Mouse (Mus musculus): ENCODE results near the gene Abcf3. TPM values are rescaled to one million over a fixed set of nuclear protein-coding genes. Genes with fewer than 3 reads are reported as not detected.

The Abcf3 gene
- polyA plus RNA-seq, 1 experiment from 2014 or later: 60.0 TPM

GRCm38 (mm10) chr16:20529375-20529774 is 19.0 kb upstream of the Abcf3 start:
- no peak for ATAC-seq (ENCODE audit: insufficient number of reproducible peaks, low FRiP score, low TSS enrichment, low read depth)
- Histone ChIP-seq H3K27me3 (no peaks in the 10 kb centered on the region), H3K4me2 (no peak overlapping the region), H3K4me3 (no peak overlapping the region), H3K27ac (no peak overlapping the region), H3K9me3 (no peaks in the 10 kb centered on the region), H3K4me1 (no peaks in the 10 kb centered on the region), H3K36me3 (peaks cover 88% of the 10 kb centered on the region), H3K9ac (no peak overlapping the region)
- 77% methylated on average over 1 of the region's 1 CpGs for WGBS

DNA sequence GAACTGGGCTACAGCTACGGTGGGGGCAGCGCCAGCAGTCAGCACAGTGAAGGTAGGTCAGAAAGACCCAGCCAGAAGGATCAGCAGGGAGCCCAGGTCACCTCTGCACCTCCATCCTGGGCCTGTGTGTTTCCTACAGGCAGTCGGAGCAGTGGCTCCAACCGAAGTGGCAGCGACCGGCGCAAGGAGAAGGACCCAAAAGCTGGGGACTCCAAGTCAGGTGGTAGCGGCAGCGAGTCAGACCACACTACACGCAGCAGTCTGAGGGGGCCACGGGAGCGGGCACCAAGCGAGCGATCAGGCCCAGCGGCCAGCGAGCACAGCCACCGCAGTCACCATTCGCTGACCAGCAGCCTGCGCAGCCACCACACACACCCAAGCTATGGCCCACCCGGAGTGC is 17.4 kb upstream of the Abcf3 start:
- no peak overlapping the region for H3K4me2 ChIP-seq
- no peaks in the 10 kb centered on the region for H3K27me3 ChIP-seq
- H3K27ac ChIP-seq: no peak overlapping the region
- no peak overlapping the region for H3K4me3 ChIP-seq
- 95% methylated on average over 20 of the region's 20 CpGs for WGBS
- no peaks in the 10 kb centered on the region for H3K4me1 ChIP-seq
- no peak overlapping the region for H3K9ac ChIP-seq
- no peaks in the 10 kb centered on the region for H3K9me3 ChIP-seq
- ATAC-seq (ENCODE audit: insufficient number of reproducible peaks, low FRiP score, low TSS enrichment, low read depth): no peak
- peaks cover 74% of the 10 kb centered on the region for H3K36me3 ChIP-seq

- Histone ChIP-seq H3K9me3 (no peaks in the 10 kb centered on the region), H3K4me3 (peak overlapping the region; percentile 90), H3K4me1 (peaks cover 26% of the 10 kb centered on the region), H3K36me3 (peaks cover 55% of the 10 kb centered on the region), H3K9ac (no peak overlapping the region), H3K27me3 (no peaks in the 10 kb centered on the region), H3K4me2 (0 out of 2 replicates have a peak overlapping the region, but pooled peaks have one; percentile 20), H3K27ac (no peak overlapping the region)
- ATAC-seq (ENCODE audit: insufficient number of reproducible peaks, low FRiP score, low TSS enrichment, low read depth): no peak
- 40% methylated on average over 10 of the region's 10 CpGs for WGBS
Measured at GRCm38 (mm10) chr16:20534617-20535295, 13.6 kb upstream of the Abcf3 start.

DNA sequence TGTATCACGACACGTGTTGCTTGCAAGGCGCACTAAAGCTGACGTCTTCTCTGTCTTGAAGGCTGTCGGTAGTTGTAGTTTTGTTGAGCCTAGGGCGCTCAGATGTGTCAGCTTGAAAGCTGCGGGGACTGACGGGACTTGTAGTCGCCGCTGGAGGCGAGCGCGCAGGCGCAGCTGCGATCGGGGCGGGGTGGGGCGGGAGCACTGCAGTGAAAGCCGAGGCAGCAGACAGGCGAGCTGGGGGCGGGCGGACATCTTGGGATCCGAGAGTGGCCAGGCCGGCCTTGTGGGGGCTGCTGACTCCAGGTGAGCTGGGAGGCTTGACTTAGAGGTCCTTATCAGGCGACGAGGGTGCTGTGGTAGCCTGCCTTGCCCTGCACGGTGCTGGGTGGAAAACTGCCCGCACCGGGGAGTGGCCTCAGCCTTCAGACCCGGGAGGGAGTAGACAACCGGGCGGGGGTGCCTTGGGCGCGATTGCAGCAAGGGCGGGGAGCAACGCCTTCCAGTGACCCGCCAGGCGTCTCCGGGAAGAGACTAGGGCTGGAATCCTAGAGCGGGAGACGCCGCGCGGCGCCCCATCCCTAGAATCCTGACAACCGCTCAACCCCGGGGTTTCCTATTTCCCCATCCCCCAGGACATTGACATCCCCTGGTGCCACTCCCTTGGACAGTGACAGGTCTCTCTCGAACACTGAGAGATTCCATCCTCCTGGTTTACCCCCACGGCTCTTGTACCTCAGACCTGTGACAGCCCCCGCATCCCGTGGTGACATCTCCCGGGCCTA is 12.9 kb upstream of the Abcf3 start, which contains the start of gene Ap2m1:
Ap2m1 (plus strand) TSS at position 183 of the 785 bp plus-strand sequence.
- ATAC-seq (ENCODE audit: insufficient number of reproducible peaks, low FRiP score, low TSS enrichment, low read depth): peak; percentile 98
- under 1% methylated on average over 52 of the region's 52 CpGs for WGBS
- peaks cover 26% of the 10 kb centered on the region for H3K4me1 ChIP-seq

DNA sequence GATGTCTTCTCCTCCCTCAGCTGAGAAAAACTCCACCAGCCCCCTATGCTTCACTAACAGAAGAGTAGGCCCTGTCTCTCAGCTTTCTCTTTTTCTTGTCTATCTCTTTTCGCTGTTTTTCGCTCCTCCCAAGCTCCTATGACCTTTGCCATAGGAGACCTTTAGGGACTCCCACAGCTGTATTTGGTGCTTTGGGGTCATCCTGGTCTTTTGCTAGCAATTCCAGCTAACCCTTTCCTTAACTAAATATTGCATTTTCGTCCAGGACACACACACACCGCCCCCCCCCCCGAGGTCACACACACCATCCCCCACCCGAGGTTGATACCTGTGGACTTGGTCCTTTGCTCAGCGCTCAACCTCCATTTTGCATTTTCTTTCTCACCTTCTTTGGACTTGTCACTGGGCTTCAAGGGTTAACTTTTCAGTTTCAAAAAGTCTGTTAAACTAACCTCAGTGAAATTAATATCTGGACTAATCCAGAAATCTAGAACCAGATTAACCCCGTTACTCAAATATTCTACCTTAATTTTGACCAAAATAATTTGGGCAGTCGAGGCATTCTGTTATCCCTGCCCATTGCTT is 12.2 kb upstream of the Abcf3 start:
- peak overlapping the region; percentile 64 for H3K4me2 ChIP-seq
- 35% methylated on average over 9 of the region's 9 CpGs for WGBS
- ATAC-seq (ENCODE audit: insufficient number of reproducible peaks, low FRiP score, low TSS enrichment, low read depth): no peak
- peak overlapping the region; percentile 82 for H3K27ac ChIP-seq
- peaks cover 26% of the 10 kb centered on the region for H3K4me1 ChIP-seq
- no peaks in the 10 kb centered on the region for H3K9me3 ChIP-seq
- H3K27me3 ChIP-seq: no peaks in the 10 kb centered on the region
- peak overlapping the region; percentile 89 for H3K9ac ChIP-seq
- H3K4me3 ChIP-seq: peak overlapping the region; percentile 90
- peaks cover 56% of the 10 kb centered on the region for H3K36me3 ChIP-seq

More for the DNA sequence above, 12.9 kb upstream of the Abcf3 start, which contains the start of gene Ap2m1:
- Histone ChIP-seq H3K9ac (peak within 1 kb of the TSS; percentile 89), H3K4me3 (peak within 1 kb of the TSS; percentile 90), H3K36me3 (peaks cover 56% of the 10 kb centered on the region), H3K27me3 (no peaks in the 10 kb centered on the region), H3K9me3 (no peaks in the 10 kb centered on the region), H3K4me2 (peak within 1 kb of the TSS; percentile 64), H3K27ac (peak within 1 kb of the TSS; percentile 82)

- Histone ChIP-seq H3K36me3 (peaks cover 56% of the 10 kb centered on the region), H3K27ac (peak overlapping the region; percentile 47; the same call in 1 of the 2 replicates)
Measured at GRCm38 (mm10) chr16:20537071-20537471, 11.3 kb upstream of the Abcf3 start.

GRCm38 (mm10) chr16:20537601-20538320 is 10.6 kb upstream of the Abcf3 start:
- Histone ChIP-seq H3K27ac (no peak overlapping the region), H3K4me3 (peak overlapping the region; percentile 90), H3K36me3 (peaks cover 59% of the 10 kb centered on the region), H3K27me3 (no peaks in the 10 kb centered on the region), H3K9ac (peak overlapping the region; percentile 37; the same call in 1 of the 2 replicates), H3K9me3 (no peaks in the 10 kb centered on the region), H3K4me2 (peak overlapping the region; percentile 64), H3K4me1 (peaks cover 26% of the 10 kb centered on the region)
- 45% methylated on average over 6 of the region's 6 CpGs for WGBS
- no peak for ATAC-seq (ENCODE audit: insufficient number of reproducible peaks, low FRiP score, low TSS enrichment, low read depth)

More at GRCm38 (mm10) chr16:20537071-20537471, 11.3 kb upstream of the Abcf3 start:
- WGBS: 25% methylated on average over 5 of the region's 5 CpGs
- no peaks in the 10 kb centered on the region for H3K27me3 ChIP-seq
- H3K4me1 ChIP-seq: peaks cover 26% of the 10 kb centered on the region
- no peaks in the 10 kb centered on the region for H3K9me3 ChIP-seq
- H3K4me2 ChIP-seq: peak overlapping the region; percentile 64
- ATAC-seq (ENCODE audit: insufficient number of reproducible peaks, low FRiP score, low TSS enrichment, low read depth): no peak
- peak overlapping the region; percentile 90 for H3K4me3 ChIP-seq
- peak overlapping the region; percentile 37; the same call in 1 of the 2 replicates for H3K9ac ChIP-seq

DNA sequence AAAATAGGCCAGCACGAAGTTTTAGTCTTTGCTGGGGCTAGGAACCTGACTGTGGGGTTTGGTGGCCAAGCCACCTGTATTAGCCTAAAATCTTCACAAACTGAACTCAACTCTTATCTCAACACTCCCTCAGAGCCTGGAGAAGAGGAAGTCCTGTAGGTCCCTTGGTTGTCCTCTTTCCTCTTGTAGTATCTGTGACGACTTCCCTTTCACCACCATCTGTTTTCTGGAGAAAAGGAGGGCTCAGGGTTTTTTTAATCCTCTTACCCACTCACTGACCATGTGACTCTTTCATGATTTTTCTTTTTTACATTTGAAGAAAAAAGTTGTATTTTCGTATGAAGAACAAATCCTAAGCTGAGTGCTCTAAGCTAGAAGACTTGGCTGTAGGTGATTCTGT is 8.7 kb upstream of the Abcf3 start:
- Histone ChIP-seq H3K27me3 (no peaks in the 10 kb centered on the region), H3K9ac (no peak overlapping the region), H3K9me3 (no peaks in the 10 kb centered on the region), H3K4me3 (no peak overlapping the region), H3K4me2 (no peak overlapping the region), H3K36me3 (peaks cover 63% of the 10 kb centered on the region), H3K4me1 (peaks cover 26% of the 10 kb centered on the region), H3K27ac (no peak overlapping the region)
- 79% methylated on average over 3 of the region's 3 CpGs for WGBS
- no peak for ATAC-seq (ENCODE audit: insufficient number of reproducible peaks, low FRiP score, low TSS enrichment, low read depth)

- WGBS: 90% methylated on average over 4 of the region's 4 CpGs
- Histone ChIP-seq H3K9me3 (no peaks in the 10 kb centered on the region), H3K36me3 (peaks cover 68% of the 10 kb centered on the region), H3K4me1 (peaks cover 26% of the 10 kb centered on the region), H3K4me3 (no peak overlapping the region), H3K27me3 (no peaks in the 10 kb centered on the region), H3K27ac (no peak overlapping the region), H3K9ac (no peak overlapping the region), H3K4me2 (no peak overlapping the region)
- no peak for ATAC-seq (ENCODE audit: insufficient number of reproducible peaks, low FRiP score, low TSS enrichment, low read depth)
Measured at GRCm38 (mm10) chr16:20540438-20540837, 7.9 kb upstream of the Abcf3 start.

DNA sequence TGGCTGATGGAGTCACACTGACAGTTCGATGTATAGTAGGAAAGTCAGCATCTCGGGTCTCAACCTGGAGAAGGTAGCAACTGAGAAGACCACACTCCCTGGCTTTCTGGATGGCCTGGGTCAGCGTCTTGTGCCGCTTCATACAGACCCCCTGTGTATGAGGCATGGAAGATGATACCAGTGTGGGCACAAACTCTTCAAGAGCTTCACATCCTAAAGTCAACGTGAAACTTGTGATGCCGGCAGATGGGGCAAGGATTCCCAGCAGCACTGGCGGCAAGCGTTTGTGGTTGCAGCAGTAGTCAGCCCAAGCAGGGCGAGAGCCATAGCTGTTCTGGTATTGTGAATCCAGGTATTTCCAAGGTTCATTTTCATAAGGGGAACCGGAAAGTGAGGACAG is 2.7 kb upstream of the Abcf3 start:
- Histone ChIP-seq H3K4me2 (no peak overlapping the region), H3K36me3 (peaks cover 57% of the 10 kb centered on the region), H3K27me3 (no peaks in the 10 kb centered on the region), H3K4me3 (no peak overlapping the region), H3K9ac (no peak overlapping the region), H3K27ac (no peak overlapping the region), H3K4me1 (peaks cover 19% of the 10 kb centered on the region), H3K9me3 (no peaks in the 10 kb centered on the region)
- ATAC-seq (ENCODE audit: insufficient number of reproducible peaks, low FRiP score, low TSS enrichment, low read depth): no peak
- WGBS: 90% methylated on average over 10 of the region's 10 CpGs

- peak overlapping the region; percentile 85 for H3K27ac ChIP-seq
- 34% methylated on average over 5 of the region's 5 CpGs for WGBS
- no peaks in the 10 kb centered on the region for H3K9me3 ChIP-seq
- H3K4me3 ChIP-seq: peak overlapping the region; percentile 86
- H3K9ac ChIP-seq: peak overlapping the region; percentile 67; the same call in 1 of the 2 replicates
- ATAC-seq (ENCODE audit: insufficient number of reproducible peaks, low FRiP score, low TSS enrichment, low read depth): no peak
- peak overlapping the region; percentile 58 for H3K4me2 ChIP-seq
- peaks cover 55% of the 10 kb centered on the region for H3K36me3 ChIP-seq
- peaks cover 19% of the 10 kb centered on the region for H3K4me1 ChIP-seq
- no peaks in the 10 kb centered on the region for H3K27me3 ChIP-seq
Measured at GRCm38 (mm10) chr16:20547423-20547822, 954 bp upstream of the Abcf3 start.
